Mouse (Mus musculus): ENCODE measurements around the gene Zfp784.
A peak's percentile ranks its signal among the peaks of the same experiment; 100 is the strongest.
"Not testable (repeated sequence)": the region's sequence is repeated elsewhere in the genome, so short reads cannot be mapped to it uniquely, and the experiment has no call there.

Zfp784 gene

GRCm38 (mm10) chr7:5020685-5021084 lies 17.6 kb downstream of the Zfp784 start:
- peak; percentile 42 for DNase-seq (ENCODE audit: low read depth, low spot score)

- DNase-seq (ENCODE audit: low read depth, low spot score), result peak; percentile 98
Observed at GRCm38 (mm10) chr7:5020000-5020681, 18.1 kb downstream of the Zfp784 start, which contains the start of the genes Zfp865 and Ccdc106. Gene Zfp865 (plus strand): TSS chr7:5020376. Gene Ccdc106 (plus strand): TSS chr7:5020553.

GRCm38 (mm10) chr7:5019576-5019975 lies 18.7 kb downstream of the Zfp784 start:
- DNase-seq (ENCODE audit: low read depth, low spot score), result peak; percentile 31

GRCm38 (mm10) chr7:5017931-5018330 lies 20.3 kb downstream of the Zfp784 start:
- no peak for DNase-seq (ENCODE audit: low read depth, low spot score)

GRCm38 (mm10) chr7:5017352-5017751 lies 20.9 kb downstream of the Zfp784 start:
- DNase-seq (ENCODE audit: low read depth, low spot score), result no peak

GRCm38 (mm10) chr7:5016920-5017319 lies 21.3 kb downstream of the Zfp784 start:
- peak; percentile 6 for DNase-seq (ENCODE audit: low read depth, low spot score)

- DNase-seq (ENCODE audit: low read depth, low spot score), result peak; percentile 13
Observed at GRCm38 (mm10) chr7:5016057-5016456, 22.2 kb downstream of the Zfp784 start.

GRCm38 (mm10) chr7:5015118-5016001 lies 22.9 kb downstream of the Zfp784 start, which contains the start of gene Gm44973:
Gene Gm44973 (plus strand): TSS chr7:5015496.
- DNase-seq (ENCODE audit: low read depth, low spot score), result peak; percentile 94

GRCm38 (mm10) chr7:5014251-5015117 lies 23.8 kb downstream of the Zfp784 start, which contains the start of the genes Zfp524 and Fiz1:
Gene Zfp524 (plus strand): TSS chr7:5014415.
Gene Fiz1 (minus strand): TSS chr7:5014697.
- DNase-seq (ENCODE audit: low read depth, low spot score), result peak; percentile 96

- no peak for DNase-seq (ENCODE audit: low read depth, low spot score)
Observed at GRCm38 (mm10) chr7:5012681-5013513, 25.3 kb downstream of the Zfp784 start.

GRCm38 (mm10) chr7:5008229-5008628 lies 30.0 kb downstream of the Zfp784 start:
- DNase-seq (ENCODE audit: low read depth, low spot score), result no peak

- DNase-seq (ENCODE audit: low read depth, low spot score), result not testable (repeated sequence)
Observed at GRCm38 (mm10) chr7:5002876-5003275, 35.4 kb downstream of the Zfp784 start.

- DNase-seq (ENCODE audit: low read depth, low spot score), result peak; percentile 39
Observed at GRCm38 (mm10) chr7:4999876-5000275, 38.4 kb downstream of the Zfp784 start.

GRCm38 (mm10) chr7:4996934-4997333 lies 41.3 kb downstream of the Zfp784 start:
- peak; percentile 55 for DNase-seq (ENCODE audit: low read depth, low spot score)

GRCm38 (mm10) chr7:4996003-4996895 lies 42.0 kb downstream of the Zfp784 start, which contains the start of gene Zfp579:
Gene Zfp579 (minus strand): TSS chr7:4996158.
- DNase-seq (ENCODE audit: low read depth, low spot score), result peak; percentile 86

- no peak for DNase-seq (ENCODE audit: low read depth, low spot score)
Observed at GRCm38 (mm10) chr7:4995268-4996002, 42.8 kb downstream of the Zfp784 start.

- no peak for DNase-seq (ENCODE audit: low read depth, low spot score)
Observed at GRCm38 (mm10) chr7:4993999-4994788, 44.1 kb downstream of the Zfp784 start.

All from 3T3-L1 (cell line).